Mouse (Mus musculus) right cerebral cortex, postnatal 10 days (tissue): ENCODE results near the gene H2-DMa.
A peak's percentile ranks its signal among the peaks of the same experiment; 100 is the strongest.

Experiments used
- DNase-seq, 2 experiments: peaks; one replicate each; pipeline ENCODE4 v3.0.0; 2021; ENCODE audit warnings: low spot score in 2 of 2

H2-DMa gene

GRCm38 (mm10) chr17:34119249-34120179 is at the start of gene H2-DMa:
H2-DMa (plus strand) TSS chr17:34119541.
- DNase-seq: peak; percentile 99 to 100

GRCm38 (mm10) chr17:34072091-34072490 is 47.2 kb upstream of the H2-DMa start:
- no peak for DNase-seq

GRCm38 (mm10) chr17:34075271-34075670 is 44.1 kb upstream of the H2-DMa start:
- peak; percentile 68 to 82 for DNase-seq

- peak; percentile 71 to 85 for DNase-seq
These were observed 41.8 kb upstream of the H2-DMa start for GRCm38 (mm10) chr17:34077549-34077948.

- DNase-seq: no peak
These were observed 41.2 kb upstream of the H2-DMa start for GRCm38 (mm10) chr17:34078148-34078547.

- no peak for DNase-seq
These were observed 40.3 kb upstream of the H2-DMa start for GRCm38 (mm10) chr17:34079002-34079401.

GRCm38 (mm10) chr17:34079621-34080020 is 39.7 kb upstream of the H2-DMa start:
- peak; percentile 51 to 78 for DNase-seq

GRCm38 (mm10) chr17:34083104-34083503 is 36.2 kb upstream of the H2-DMa start:
- no peak for DNase-seq

GRCm38 (mm10) chr17:34087386-34087785 is 32.0 kb upstream of the H2-DMa start:
- DNase-seq: no peak

- DNase-seq: no peak
These were observed 31.2 kb upstream of the H2-DMa start for GRCm38 (mm10) chr17:34088124-34088523.

GRCm38 (mm10) chr17:34090923-34091322 is 28.4 kb upstream of the H2-DMa start:
- no peak for DNase-seq

- DNase-seq: no peak
These were observed 27.0 kb upstream of the H2-DMa start, which contains the start of gene H2-Oa for GRCm38 (mm10) chr17:34092197-34092875. H2-Oa (plus strand) TSS chr17:34092340.

GRCm38 (mm10) chr17:34093199-34093874 is 26.0 kb upstream of the H2-DMa start:
- DNase-seq: no peak

- DNase-seq: no peak
These were observed 24.9 kb upstream of the H2-DMa start for GRCm38 (mm10) chr17:34094283-34095035.

GRCm38 (mm10) chr17:34096497-34097010 is 22.8 kb upstream of the H2-DMa start:
- no peak for DNase-seq

- DNase-seq: no peak
These were observed 22.1 kb upstream of the H2-DMa start for GRCm38 (mm10) chr17:34097272-34097671.

- DNase-seq: no peak
These were observed 20.4 kb upstream of the H2-DMa start for GRCm38 (mm10) chr17:34098709-34099479.

- no peak for DNase-seq
These were observed 19.8 kb upstream of the H2-DMa start for GRCm38 (mm10) chr17:34099531-34099930.

GRCm38 (mm10) chr17:34101185-34101584 is 18.2 kb upstream of the H2-DMa start:
- no peak for DNase-seq

GRCm38 (mm10) chr17:34101604-34102032 is 17.7 kb upstream of the H2-DMa start:
- peak; percentile 90 to 93 for DNase-seq
